Mouse (Mus musculus) heart, adult 18-20 months (tissue): ENCODE results near the gene Syce2. TPM values are rescaled to one million over a fixed set of nuclear protein-coding genes. Genes with fewer than 3 reads are reported as not detected.
"Not testable (repeated sequence)": the region's sequence is repeated elsewhere in the genome, so short reads cannot be mapped to it uniquely, and the experiment has no call there.

Source experiments
- DNase-seq, 2 experiments: peaks; one replicate each; pipeline ENCODE4 v3.0.0; 2021 to 2022; ENCODE audit warnings: mixed read lengths in 1 of 2
- total RNA-seq, 2 experiments: library from RNA; stranded (reverse); gene quantifications; 2 replicates each; pipeline ENCODE4 v1.2.3; 2021

Syce2 gene
- total RNA-seq, 2 experiments from 2014 or later: 4.4 to 4.9 TPM

- no peak for DNase-seq
Observed at GRCm38 (mm10) chr8:84901752-84902151, 29.8 kb downstream of the Syce2 start, which contains the start of gene Klf1. Klf1 (plus strand) TSS chr8:84901928.

- no peak for DNase-seq
Observed at GRCm38 (mm10) chr8:84902367-84902919, 30.5 kb downstream of the Syce2 start.

- DNase-seq: peak; percentile 92 to 93
Observed at GRCm38 (mm10) chr8:84902920-84903661, 31.2 kb downstream of the Syce2 start.

- no peak for DNase-seq
Observed at GRCm38 (mm10) chr8:84904351-84904750, 32.4 kb downstream of the Syce2 start.

GRCm38 (mm10) chr8:84907037-84907436, 35.1 kb downstream of the Syce2 start:
- DNase-seq: no peak

- DNase-seq: no peak
Observed at GRCm38 (mm10) chr8:84907493-84907892, 35.6 kb downstream of the Syce2 start.

- not testable (repeated sequence) for DNase-seq
Observed at GRCm38 (mm10) chr8:84907979-84908378, 36.1 kb downstream of the Syce2 start.

- DNase-seq: peak; percentile 98 to 99
Observed at GRCm38 (mm10) chr8:84908421-84909161, 36.7 kb downstream of the Syce2 start, which contains the start of gene Dnase2a. Dnase2a (plus strand) TSS chr8:84908560.

- no peak for DNase-seq
Observed at GRCm38 (mm10) chr8:84909162-84909767, 37.4 kb downstream of the Syce2 start.

GRCm38 (mm10) chr8:84909949-84910348, 38.0 kb downstream of the Syce2 start:
- DNase-seq: no peak

GRCm38 (mm10) chr8:84910551-84910950, 38.6 kb downstream of the Syce2 start:
- DNase-seq: no peak

GRCm38 (mm10) chr8:84911854-84912253, 39.9 kb downstream of the Syce2 start:
- no peak for DNase-seq

GRCm38 (mm10) chr8:84912391-84912790, 40.5 kb downstream of the Syce2 start:
- DNase-seq: no peak

- DNase-seq: peak; percentile 71 to 76
Observed at GRCm38 (mm10) chr8:84912895-84913501, 41.1 kb downstream of the Syce2 start.

GRCm38 (mm10) chr8:84913502-84913900, 41.6 kb downstream of the Syce2 start:
- DNase-seq: no peak

GRCm38 (mm10) chr8:84913960-84914359, 42.0 kb downstream of the Syce2 start:
- no peak for DNase-seq

- no peak for DNase-seq
Observed at GRCm38 (mm10) chr8:84915269-84915668, 43.4 kb downstream of the Syce2 start.

GRCm38 (mm10) chr8:84917781-84918180, 45.9 kb downstream of the Syce2 start:
- DNase-seq: no peak

GRCm38 (mm10) chr8:84918646-84919045, 46.7 kb downstream of the Syce2 start:
- no peak for DNase-seq

- no peak for DNase-seq
Observed at GRCm38 (mm10) chr8:84921596-84921995, 49.7 kb downstream of the Syce2 start.

- no peak for DNase-seq
Observed at GRCm38 (mm10) chr8:84925557-84925956, 53.6 kb downstream of the Syce2 start.

- DNase-seq: no peak
Observed at GRCm38 (mm10) chr8:84927513-84927912, 55.6 kb downstream of the Syce2 start.
